Mouse (Mus musculus): ENCODE results near the gene Slc9a5. TPM values are rescaled to one million over a fixed set of nuclear protein-coding genes. Genes with fewer than 3 reads are reported as not detected.

The Slc9a5 gene
- total and polyA plus RNA-seq, 3 experiments: 0.36 to 1.7 (median 0.37) TPM

DNA sequence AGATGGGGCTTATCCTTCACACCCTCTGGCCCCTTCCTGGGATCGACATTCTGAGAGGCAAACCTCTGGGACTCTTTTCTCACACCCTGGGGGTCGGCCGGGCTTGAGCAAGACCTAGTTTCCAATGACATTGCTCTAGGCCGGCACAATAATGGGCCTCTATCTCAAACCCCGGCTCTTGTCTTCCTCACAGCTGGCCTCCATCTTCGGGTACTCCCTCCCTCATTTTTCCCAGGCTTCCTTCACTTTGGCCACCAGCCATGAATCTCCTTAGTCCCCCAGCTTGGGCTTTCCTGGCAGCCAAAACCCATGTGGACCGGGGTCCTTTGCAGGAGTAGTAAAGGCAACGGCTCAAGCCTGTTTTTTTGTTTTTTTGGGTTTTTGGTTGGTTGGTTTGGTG is 7.2 kb upstream of the Slc9a5 start:
- Histone ChIP-seq H3K36me3 (ENCODE audit: control insufficient read depth, insufficient read depth, low read length) (peaks cover 7% of the 10 kb centered on the region), H3K27ac (peak overlapping the region; percentile 58), H3K4me3 (no peak overlapping the region), H3K79me2 (replicated peaks; ENCODE audit: control insufficient read depth, insufficient read depth, low read length) (no peaks in the 10 kb centered on the region), H3K27me3 (ENCODE audit: control insufficient read depth, insufficient read depth, low read length) (no peaks in the 10 kb centered on the region), H3K9ac (ENCODE audit: low read depth, low read length) (no peak overlapping the region), H3K4me1 (ENCODE audit: control insufficient read depth, insufficient read depth, low read length) (peaks cover 22% of the 10 kb centered on the region)
- intact Hi-C loops (cut with DNase I): no loop called here
- TF ChIP-seq CTCF (IDR thresholded peaks at IDR 0.05): no peak
- TF ChIP-seq EP300 (IDR thresholded peaks at IDR 0.05; ENCODE audit: insufficient read depth, low read depth, low read length): no peak
- TF ChIP-seq POLR2A (IDR thresholded peaks at IDR 0.05; ENCODE audit: insufficient read depth, low read depth, low read length): no peak
- 34% methylated on average over 8 of the region's 8 CpGs for WGBS
- no peak for DNase-seq

- TF ChIP-seq EP300 (IDR thresholded peaks at IDR 0.05; ENCODE audit: insufficient read depth, low read depth, low read length) (no peak), POLR2A (IDR thresholded peaks at IDR 0.05; ENCODE audit: insufficient read depth, low read depth, low read length) (no peak), CTCF (IDR thresholded peaks at IDR 0.05) (no peak)
- H3K9ac ChIP-seq (ENCODE audit: low read depth, low read length): no peak overlapping the region
- WGBS: 82% methylated on average over 4 of the region's 4 CpGs
- H3K79me2 ChIP-seq (replicated peaks; ENCODE audit: control insufficient read depth, insufficient read depth, low read length): no peaks in the 10 kb centered on the region
- intact Hi-C loops (cut with DNase I): no loop called here
- H3K4me3 ChIP-seq: no peak overlapping the region
- DNase-seq: no peak
- H3K27ac ChIP-seq: no peak overlapping the region
- H3K4me1 ChIP-seq (ENCODE audit: control insufficient read depth, insufficient read depth, low read length): peaks cover 22% of the 10 kb centered on the region
- H3K36me3 ChIP-seq (ENCODE audit: control insufficient read depth, insufficient read depth, low read length): peaks cover 7% of the 10 kb centered on the region
- no peaks in the 10 kb centered on the region for H3K27me3 ChIP-seq (ENCODE audit: control insufficient read depth, insufficient read depth, low read length)
These were observed 5.9 kb upstream of the Slc9a5 start for GRCm38 (mm10) chr8:105342768-105343167.

DNA sequence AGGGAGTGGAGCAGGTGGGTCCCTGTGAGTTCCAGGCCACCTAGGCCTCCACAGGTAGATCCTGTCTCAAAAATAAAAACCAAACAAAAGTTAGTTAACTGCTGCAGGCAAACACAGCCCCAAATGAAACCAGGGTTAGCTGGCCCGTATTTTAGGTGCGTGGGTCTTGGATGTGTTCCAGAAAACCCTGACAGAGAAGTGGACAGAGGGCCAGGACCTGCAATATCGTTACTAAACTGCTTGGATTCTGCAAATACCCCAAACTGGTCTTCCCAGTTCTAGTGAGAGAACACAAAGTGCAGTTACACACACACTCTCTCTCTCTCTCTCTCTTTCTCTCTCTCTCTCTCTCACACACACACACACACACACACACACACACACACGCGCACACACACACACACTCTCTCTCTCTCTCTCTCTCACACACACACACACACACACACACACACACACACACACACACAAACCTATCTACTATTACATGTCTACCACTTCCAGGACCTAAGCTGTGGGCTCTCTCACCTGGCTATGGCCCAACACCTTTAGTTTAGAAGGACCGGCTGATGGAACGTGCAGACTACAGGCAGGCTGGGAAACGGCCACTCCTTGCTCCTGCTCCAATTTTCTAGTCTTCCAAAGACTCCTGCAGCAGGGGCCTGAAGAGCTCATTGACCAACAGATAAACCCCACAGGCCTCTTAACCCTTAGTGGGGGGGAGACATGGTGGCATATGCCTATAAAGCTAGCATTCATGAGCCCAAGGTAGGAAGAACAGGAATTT is 4.7 kb upstream of the Slc9a5 start:
- no peak for TF ChIP-seq CTCF (IDR thresholded peaks at IDR 0.05)
- no peak for TF ChIP-seq POLR2A (IDR thresholded peaks at IDR 0.05; ENCODE audit: insufficient read depth, low read depth, low read length)
- no peak for TF ChIP-seq EP300 (IDR thresholded peaks at IDR 0.05; ENCODE audit: insufficient read depth, low read depth, low read length)
- WGBS: 45% methylated on average over 8 of the region's 8 CpGs
- peak overlapping the region; percentile 55 for H3K27ac ChIP-seq
- H3K36me3 ChIP-seq (ENCODE audit: control insufficient read depth, insufficient read depth, low read length): peaks cover 7% of the 10 kb centered on the region
- peaks cover under 1% of the 10 kb centered on the region; the same call in 1 of the 2 replicates for H3K27me3 ChIP-seq (ENCODE audit: control insufficient read depth, insufficient read depth, low read length)
- intact Hi-C loops (cut with DNase I): no loop called here
- H3K4me3 ChIP-seq: no peak overlapping the region
- H3K4me1 ChIP-seq (ENCODE audit: control insufficient read depth, insufficient read depth, low read length): peaks cover 22% of the 10 kb centered on the region
- no peak overlapping the region for H3K9ac ChIP-seq (ENCODE audit: low read depth, low read length)
- H3K79me2 ChIP-seq (replicated peaks; ENCODE audit: control insufficient read depth, insufficient read depth, low read length): no peaks in the 10 kb centered on the region
- peak in 1 of 2 experiments; percentile 23 for DNase-seq

- intact Hi-C loops (cut with DNase I): no loop called here
- TF ChIP-seq EP300 (IDR thresholded peaks at IDR 0.05; ENCODE audit: insufficient read depth, low read depth, low read length) (no peak), CTCF (IDR thresholded peaks at IDR 0.05) (no peak), POLR2A (IDR thresholded peaks at IDR 0.05; ENCODE audit: insufficient read depth, low read depth, low read length) (no peak)
- 0 out of 2 replicates have a peak overlapping the region, but pooled peaks have one; percentile 4 for H3K9ac ChIP-seq (ENCODE audit: low read depth, low read length)
- H3K27me3 ChIP-seq (ENCODE audit: control insufficient read depth, insufficient read depth, low read length): peaks cover 1% of the 10 kb centered on the region; the same call in 1 of the 2 replicates
- H3K36me3 ChIP-seq (ENCODE audit: control insufficient read depth, insufficient read depth, low read length): no peaks in the 10 kb centered on the region; the same call in 1 of the 2 replicates
- WGBS: 23% methylated on average over 7 of the region's 7 CpGs
- no peaks in the 10 kb centered on the region for H3K79me2 ChIP-seq (replicated peaks; ENCODE audit: control insufficient read depth, insufficient read depth, low read length)
- peak; percentile 38 to 61 for DNase-seq
- no peak overlapping the region for H3K4me3 ChIP-seq
- peaks cover 14% of the 10 kb centered on the region for H3K4me1 ChIP-seq (ENCODE audit: control insufficient read depth, insufficient read depth, low read length)
- H3K27ac ChIP-seq: peak overlapping the region; percentile 55
These were observed 3.3 kb upstream of the Slc9a5 start for GRCm38 (mm10) chr8:105345061-105345975.

DNA sequence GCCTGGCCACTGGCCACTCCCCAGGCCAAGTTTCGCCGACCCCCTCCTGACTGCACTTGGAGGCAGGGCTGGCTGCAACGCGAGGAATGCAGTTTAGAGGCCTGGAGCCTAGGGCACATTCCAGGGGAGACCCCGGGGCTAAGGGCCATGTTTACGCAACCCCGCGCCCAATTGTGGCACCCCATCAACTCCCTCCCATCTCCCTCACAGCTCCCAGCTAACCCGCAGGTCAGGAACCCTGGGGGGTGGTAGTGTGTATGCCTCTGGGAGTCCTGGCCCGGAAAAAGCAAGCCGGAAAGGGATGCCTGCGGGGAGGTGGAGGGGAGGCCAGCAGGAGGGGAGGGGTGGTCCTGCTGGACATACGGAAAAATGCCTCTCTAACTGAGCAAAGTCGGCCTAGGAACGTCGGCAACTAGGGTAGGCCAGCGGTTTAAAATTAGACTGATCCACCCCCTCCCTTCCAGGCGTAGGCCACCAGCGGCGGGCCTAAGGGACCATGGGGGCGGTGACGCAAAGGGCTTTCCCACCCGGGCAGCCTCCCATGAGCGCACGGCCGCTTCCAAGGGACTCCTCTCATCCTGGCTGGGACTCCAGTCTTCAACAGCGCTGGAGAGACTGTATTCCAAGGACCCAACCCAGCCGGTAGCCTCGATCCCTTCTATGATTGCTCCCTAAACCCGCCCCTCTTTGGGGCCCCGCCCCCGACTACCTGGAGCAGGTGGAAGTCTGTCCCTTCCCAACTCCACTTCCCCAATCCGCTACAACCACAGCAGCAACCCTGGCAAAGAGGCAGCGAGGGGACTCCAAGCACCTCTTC is 1.8 kb upstream of the Slc9a5 start:
- intact Hi-C loops (cut with DNase I): loop anchor here (2.0 kb wide), 1 partner anchor 20 kb away; the partner anchor contains the start of genes Lrrc29 and Tmem208
- Histone ChIP-seq H3K27me3 (ENCODE audit: control insufficient read depth, insufficient read depth, low read length) (peaks cover 1% of the 10 kb centered on the region; the same call in 1 of the 2 replicates), H3K4me3 (peak overlapping the region; percentile 98), H3K4me1 (ENCODE audit: control insufficient read depth, insufficient read depth, low read length) (peaks cover 4% of the 10 kb centered on the region), H3K27ac (peak overlapping the region; percentile 81), H3K36me3 (ENCODE audit: control insufficient read depth, insufficient read depth, low read length) (no peaks in the 10 kb centered on the region; the same call in 1 of the 2 replicates), H3K79me2 (replicated peaks; ENCODE audit: control insufficient read depth, insufficient read depth, low read length) (no peaks in the 10 kb centered on the region), H3K9ac (ENCODE audit: low read depth, low read length) (peak overlapping the region; percentile 67)
- WGBS: 2% methylated on average over 34 of the region's 34 CpGs
- peak; percentile 46; the same call in 1 of the 2 replicates for TF ChIP-seq EP300 (IDR thresholded peaks at IDR 0.05; ENCODE audit: insufficient read depth, low read depth, low read length)
- no peak for TF ChIP-seq CTCF (IDR thresholded peaks at IDR 0.05)
- peak; percentile 45; the same call in 1 of the 2 replicates for TF ChIP-seq POLR2A (IDR thresholded peaks at IDR 0.05; ENCODE audit: insufficient read depth, low read depth, low read length)
- DNase-seq: peak; percentile 83

Data from heart, adult 2 months (tissue).